Mouse (Mus musculus) embryo, embryonic 10.5 days (tissue): ENCODE measurements around the gene S100a2.
A peak's percentile ranks its signal among the peaks of the same experiment; 100 is the strongest.

Source experiments
- DNase-seq: peaks from one replicate; pipeline ENCODE4 v3.0.0-alpha.2; 2015; ENCODE audit warnings: low spot score

The S100a2 gene

GRCm38 (mm10) chr3:90615911-90616310 is 25.9 kb downstream of the S100a2 start:
- DNase-seq: no peak

- DNase-seq: no peak
Observed at GRCm38 (mm10) chr3:90617586-90617985, 27.5 kb downstream of the S100a2 start.

GRCm38 (mm10) chr3:90621552-90621951 is 31.5 kb downstream of the S100a2 start:
- DNase-seq: no peak

- DNase-seq: peak; percentile 61
Observed at GRCm38 (mm10) chr3:90623435-90624071, 33.5 kb downstream of the S100a2 start.

GRCm38 (mm10) chr3:90625496-90625895 is 35.4 kb downstream of the S100a2 start:
- DNase-seq: no peak

- no peak for DNase-seq
Observed at GRCm38 (mm10) chr3:90626266-90627021, 36.4 kb downstream of the S100a2 start.

GRCm38 (mm10) chr3:90627366-90627765 is 37.3 kb downstream of the S100a2 start:
- no peak for DNase-seq

- peak; percentile 26 for DNase-seq
Observed at GRCm38 (mm10) chr3:90627807-90628206, 37.8 kb downstream of the S100a2 start.

GRCm38 (mm10) chr3:90629298-90629697 is 39.3 kb downstream of the S100a2 start:
- DNase-seq: no peak

- no peak for DNase-seq
Observed at GRCm38 (mm10) chr3:90631984-90632383, 41.9 kb downstream of the S100a2 start.

- no peak for DNase-seq
Observed at GRCm38 (mm10) chr3:90638511-90639275, 48.6 kb downstream of the S100a2 start.

GRCm38 (mm10) chr3:90639511-90640154 is 49.6 kb downstream of the S100a2 start:
- DNase-seq: peak; percentile 55

GRCm38 (mm10) chr3:90640981-90641380 is 50.9 kb downstream of the S100a2 start:
- no peak for DNase-seq
